Mouse (Mus musculus) lung, embryonic 15.5 days (tissue): Measurements from ENCODE around the gene Antxr1. TPM values are rescaled to one million over a fixed set of nuclear protein-coding genes. Genes with fewer than 3 reads are reported as not detected.

Experiments used
- ATAC-seq: fragments of 200-750 bp; cut with Nextera tagmentation; 2 replicates; pipeline ENCODE4 v1.8.0; 2017; ENCODE audit warnings: moderate number of reproducible peaks, borderline replicate concordance; ENCODE audit not compliant: low FRiP score, low TSS enrichment; ENCODE audit errors: extremely low read depth
- H3K27ac ChIP-seq: fragments of 300-500 bp; sonication (generic); 2 replicates; pipeline ENCODE4 v1.5.1; 2015; ENCODE audit warnings: moderate library complexity, mild to moderate bottlenecking, inconsistent platforms
- H3K27me3 ChIP-seq: fragments of 300-500 bp; sonication (generic); 2 replicates; pipeline ENCODE4 v1.6.1; 2015; ENCODE audit warnings: inconsistent platforms
- H3K36me3 ChIP-seq: fragments of 300-500 bp; sonication (generic); 2 replicates; pipeline ENCODE4 v1.6.1; 2015; ENCODE audit warnings: inconsistent platforms
- H3K4me1 ChIP-seq: fragments of 300-500 bp; sonication (generic); 2 replicates; pipeline ENCODE4 v1.6.1; 2015; ENCODE audit warnings: inconsistent platforms
- H3K4me2 ChIP-seq: fragments of 300-500 bp; sonication (generic); 2 replicates; pipeline ENCODE4 v1.6.1; 2015; ENCODE audit warnings: inconsistent platforms, mild to moderate bottlenecking, moderate library complexity
- H3K4me3 ChIP-seq: fragments of 300-500 bp; sonication (generic); 2 replicates; pipeline ENCODE4 v1.5.1; 2015; ENCODE audit warnings: mild to moderate bottlenecking, inconsistent platforms
- H3K9ac ChIP-seq: fragments of 300-500 bp; sonication (generic); 2 replicates; pipeline ENCODE4 v1.6.1; 2015; ENCODE audit warnings: inconsistent platforms
- H3K9me3 ChIP-seq: fragments of 300-500 bp; sonication (generic); 2 replicates; pipeline ENCODE4 v1.6.1; 2016; ENCODE audit warnings: inconsistent platforms
- WGBS: fragments of 180-500 bp; shearing (Covaris S2); methylation state at CpG from one replicate; pipeline ENCODE4 v1.1.7; 2015; 5-methylcytosine and 5-hydroxymethylcytosine counted together
- polyA plus RNA-seq: library from polyadenylated mRNA; unstranded; fragments of >200 nt; fragmentation: Nextera tagmentation; extraction: Ambion mirVana; gene quantifications from 2 replicates; pipeline ENCODE4 v1.2.1, GENCODE M21; 2015

Antxr1 gene
- polyA plus RNA-seq, 1 experiment from 2014 or later: 13.6 TPM

GRCm38 (mm10) chr6:87092476-87092875 lies 243.1 kb downstream of the Antxr1 start:
- Histone ChIP-seq H3K27me3 (no peaks in the 10 kb centered on the region), H3K4me2 (no peak overlapping the region), H3K9me3 (no peaks in the 10 kb centered on the region), H3K27ac (no peak overlapping the region), H3K4me1 (no peaks in the 10 kb centered on the region), H3K4me3 (no peak overlapping the region), H3K9ac (no peak overlapping the region), H3K36me3 (peaks cover 28% of the 10 kb centered on the region)
- ATAC-seq: no peak
- WGBS: 81% methylated on average over 5 of the region's 5 CpGs

DNA sequence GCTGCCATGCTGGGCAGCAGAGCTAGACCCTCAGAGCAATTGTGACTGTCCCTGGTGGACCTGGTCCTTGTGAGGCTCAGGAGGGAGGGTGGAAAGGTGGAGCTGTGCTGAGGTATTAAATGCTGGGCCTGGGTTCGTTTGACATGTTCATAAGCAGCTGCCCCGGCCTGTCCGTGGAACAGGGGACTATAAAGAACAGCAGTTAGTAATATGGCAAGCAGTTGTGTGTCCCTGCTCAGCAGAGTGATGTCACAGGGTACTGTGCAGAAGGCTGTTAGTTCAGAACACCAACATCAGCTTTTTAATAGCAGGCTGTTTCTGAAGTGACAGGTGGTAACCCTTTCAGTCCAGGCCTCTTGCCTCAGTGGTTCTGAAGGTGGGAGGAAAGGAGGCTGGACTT lies 244.7 kb downstream of the Antxr1 start:
- Histone ChIP-seq H3K9me3 (no peaks in the 10 kb centered on the region), H3K27me3 (no peaks in the 10 kb centered on the region), H3K4me2 (no peak overlapping the region), H3K27ac (no peak overlapping the region), H3K4me1 (no peaks in the 10 kb centered on the region), H3K36me3 (peaks cover 42% of the 10 kb centered on the region), H3K9ac (no peak overlapping the region), H3K4me3 (no peak overlapping the region)
- ATAC-seq: no peak
- WGBS: 76% methylated on average over 3 of the region's 3 CpGs

GRCm38 (mm10) chr6:87088356-87088755 lies 247.3 kb downstream of the Antxr1 start:
- no peak overlapping the region for H3K4me2 ChIP-seq
- no peaks in the 10 kb centered on the region for H3K4me1 ChIP-seq
- H3K27me3 ChIP-seq: no peaks in the 10 kb centered on the region
- ATAC-seq: no peak
- H3K9ac ChIP-seq: no peak overlapping the region
- H3K36me3 ChIP-seq: peaks cover 65% of the 10 kb centered on the region
- no peaks in the 10 kb centered on the region for H3K9me3 ChIP-seq
- 87% methylated on average over 5 of the region's 5 CpGs for WGBS
- H3K27ac ChIP-seq: no peak overlapping the region
- no peak overlapping the region for H3K4me3 ChIP-seq

GRCm38 (mm10) chr6:87085026-87085425 lies 250.6 kb downstream of the Antxr1 start:
- H3K4me3 ChIP-seq: no peak overlapping the region
- H3K9ac ChIP-seq: no peak overlapping the region
- H3K4me1 ChIP-seq: no peaks in the 10 kb centered on the region
- no peak overlapping the region for H3K4me2 ChIP-seq
- no peaks in the 10 kb centered on the region for H3K9me3 ChIP-seq
- no peaks in the 10 kb centered on the region for H3K27me3 ChIP-seq
- 74% methylated on average over 6 of the region's 6 CpGs for WGBS
- no peak overlapping the region for H3K27ac ChIP-seq
- ATAC-seq: no peak
- H3K36me3 ChIP-seq: peaks cover 80% of the 10 kb centered on the region

Other genes with a start within 250 kb of the Antxr1 start
- gene D6Ertd527e, start 231.1 kb downstream of the Antxr1 start, polyA plus RNA-seq: 0.36 and 0.42 TPM in 2 replicates
- not detected in 2 replicates for gene Gkn1, start 15.1 kb upstream of the Antxr1 start, polyA plus RNA-seq
- 0.26 TPM in 1 of 2 replicates, not detected in the other for gene Gkn2, start 37.5 kb upstream of the Antxr1 start, polyA plus RNA-seq
- gene Gkn3, start 53.1 kb upstream of the Antxr1 start, polyA plus RNA-seq: 2.9 and 3.1 TPM in 2 replicates
- gene Bmp10, start 93.2 kb upstream of the Antxr1 start, polyA plus RNA-seq: 0.05 TPM in 2 replicates
- 8.3 and 8.7 TPM in 2 replicates for gene Arhgap25, start 197.4 kb upstream of the Antxr1 start, polyA plus RNA-seq